Mouse (Mus musculus) brain, embryonic 14.5 days (tissue): Measurements from ENCODE around the gene Vmn2r27.

ENCODE experiments used
- CTCF ChIP-seq: fragments of 200-500 bp; IDR thresholded peaks from 2 replicates; pipeline ENCODE4 v1.5.1; 2012; ENCODE audit warnings: inconsistent platforms, mild to moderate bottlenecking, moderate library complexity, borderline replicate concordance; ENCODE audit not compliant: insufficient read depth, insufficient read length; ENCODE audit errors: extremely low read depth
- POLR2A ChIP-seq: fragments of 200-500 bp; IDR thresholded peaks from 2 replicates; pipeline ENCODE4 v1.6.1; 2012; ENCODE audit warnings: mild to moderate bottlenecking, inconsistent platforms, borderline replicate concordance; ENCODE audit not compliant: poor library complexity, insufficient read depth, insufficient read length, severe bottlenecking; ENCODE audit errors: extremely low read depth

DNA sequence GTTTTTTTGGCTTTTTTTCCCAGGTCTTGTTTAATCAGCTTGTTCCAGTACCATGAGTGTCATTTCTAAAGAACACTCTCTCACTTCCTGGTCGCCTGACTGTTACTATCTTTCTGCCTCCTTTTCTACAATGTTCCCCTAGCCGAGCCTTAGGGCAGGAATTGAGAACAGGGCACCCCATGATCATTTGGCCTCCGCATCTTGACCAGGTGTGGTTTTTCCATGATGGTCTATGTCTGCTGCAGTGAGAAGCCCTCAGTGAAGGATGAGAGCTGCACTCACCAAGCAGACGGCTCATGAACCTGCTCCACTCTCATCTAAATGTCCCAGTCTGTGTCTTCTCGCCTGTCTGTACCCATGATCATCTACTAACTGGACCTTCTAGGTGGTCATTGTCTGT lies 46.6 kb upstream of the Vmn2r27 start:
- TF ChIP-seq CTCF (no peak), POLR2A (no peak)
